Mouse (Mus musculus) intestine, embryonic 16.5 days (tissue): ENCODE measurements at regions not wholly inside any gene's neighbourhood (a gene's known extent, or its start where the extent isn't known, plus 50 kb on each side); places are given as distances from the start of the nearest gene placed in this dataset.

ENCODE experiments used
- ATAC-seq: fragments of 200-750 bp; cut with Nextera tagmentation; 2 replicates; pipeline ENCODE4 v1.8.0; 2017; ENCODE audit warnings: moderate TSS enrichment, moderate library complexity
- H3K27ac ChIP-seq: fragments of 300-500 bp; sonication (generic); 2 replicates; pipeline ENCODE4 v1.5.1; 2014; ENCODE audit warnings: mild to moderate bottlenecking, low read length
- H3K27me3 ChIP-seq: fragments of 300-500 bp; sonication (generic); replicated peaks from 2 replicates; pipeline ENCODE4 v1.6.1; 2014; ENCODE audit warnings: low read length, control low read depth, mixed read lengths; ENCODE audit not compliant: control insufficient read depth, insufficient read depth
- H3K36me3 ChIP-seq: fragments of 300-500 bp; sonication (generic); 2 replicates; pipeline ENCODE4 v1.6.1; 2014; ENCODE audit warnings: low read length, control low read depth; ENCODE audit not compliant: control insufficient read depth, insufficient read depth
- H3K4me1 ChIP-seq: fragments of 300-500 bp; sonication (generic); 2 replicates; pipeline ENCODE4 v1.6.1; 2014; ENCODE audit warnings: low read length, control low read depth, mixed read lengths; ENCODE audit not compliant: control insufficient read depth, insufficient read depth
- H3K4me2 ChIP-seq: fragments of 300-500 bp; sonication (generic); 2 replicates; pipeline ENCODE4 v1.6.1; 2014; ENCODE audit warnings: low read depth, low read length, control low read depth
- H3K4me3 ChIP-seq: fragments of 300-500 bp; sonication (generic); 2 replicates; pipeline ENCODE4 v1.5.1; 2014; ENCODE audit warnings: mild to moderate bottlenecking, low read length
- H3K9ac ChIP-seq: fragments of 300-500 bp; sonication (generic); 2 replicates; pipeline ENCODE4 v1.6.1; 2014; ENCODE audit warnings: low read depth, low read length
- H3K9me3 ChIP-seq: fragments of 300-500 bp; sonication (generic); 2 replicates; pipeline ENCODE4 v1.6.1; 2016; ENCODE audit warnings: low read length, control low read depth; ENCODE audit not compliant: control insufficient read depth
- WGBS: fragments of 180-500 bp; shearing (Covaris S2); extraction: QIAGEN DNeasy Blood & Tissue Kit; methylation state at CpG from one replicate; pipeline ENCODE4 v1.1.7; 2014; 5-methylcytosine and 5-hydroxymethylcytosine counted together

- H3K27me3 ChIP-seq, result no peaks in the 10 kb centered on the region
- WGBS, result 41% methylated on average over 3 of the region's 3 CpGs
- H3K4me3 ChIP-seq, result no peak overlapping the region
- H3K9me3 ChIP-seq, result no peaks in the 10 kb centered on the region
- no peak for ATAC-seq
- no peak overlapping the region for H3K9ac ChIP-seq
- H3K27ac ChIP-seq, result no peak overlapping the region
- no peak overlapping the region for H3K4me2 ChIP-seq
- no peaks in the 10 kb centered on the region for H3K36me3 ChIP-seq
- no peaks in the 10 kb centered on the region for H3K4me1 ChIP-seq
Measured at GRCm38 (mm10) chr14:11486287-11486686, 67.0 kb upstream of the Ptprg start.

DNA sequence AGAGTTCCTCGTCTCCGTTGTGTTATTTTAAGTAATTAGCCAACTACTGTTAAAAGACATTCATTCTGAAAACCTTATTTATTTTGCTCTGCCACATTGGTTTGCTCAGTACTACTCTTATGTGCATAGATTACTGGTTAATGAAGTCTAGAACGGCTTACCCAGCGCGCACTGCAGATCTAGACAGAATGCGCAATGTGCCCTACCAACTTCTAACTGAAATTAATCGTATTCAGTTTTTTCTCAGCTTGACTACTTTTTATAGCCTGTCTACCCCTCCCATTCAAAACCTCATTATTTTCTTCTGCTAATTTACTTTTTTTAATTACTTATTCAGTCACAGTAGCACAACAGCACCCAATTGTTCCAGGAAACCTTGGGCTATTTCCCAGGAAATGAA lies 51.6 kb upstream of the Ptprg start:
- Histone ChIP-seq H3K27me3 (no peaks in the 10 kb centered on the region), H3K4me1 (0 out of 2 replicates have a peak, but pooled peaks cover 2% of the 10 kb centered on the region), H3K36me3 (no peaks in the 10 kb centered on the region), H3K9ac (no peak overlapping the region), H3K9me3 (no peaks in the 10 kb centered on the region), H3K4me3 (no peak overlapping the region), H3K27ac (no peak overlapping the region), H3K4me2 (no peak overlapping the region)
- 77% methylated on average over 7 of the region's 7 CpGs for WGBS
- no peak for ATAC-seq

DNA sequence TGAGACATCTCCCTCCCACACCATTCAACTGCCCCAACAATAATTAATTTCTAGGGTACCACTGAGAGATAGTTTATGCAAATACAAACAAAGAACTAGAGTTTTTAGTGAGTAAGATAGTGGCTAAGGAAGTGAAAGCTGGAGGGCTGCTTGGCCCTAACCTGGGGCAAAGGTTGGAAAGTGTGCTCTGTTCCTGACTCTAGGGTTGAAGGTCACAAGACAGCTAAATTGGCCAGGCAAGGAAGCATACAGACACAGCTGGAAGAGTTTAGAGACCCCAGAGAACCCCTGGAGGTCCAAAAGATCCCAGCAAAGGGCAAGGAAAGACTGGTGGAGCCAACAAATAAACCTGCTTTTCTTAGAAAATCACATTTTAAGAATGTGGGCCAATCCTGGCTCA lies 50.2 kb upstream of the Ptprg start:
- H3K9me3 ChIP-seq, result no peaks in the 10 kb centered on the region
- ATAC-seq, result peak; percentile 62; the same call in 1 of the 2 replicates
- no peaks in the 10 kb centered on the region for H3K36me3 ChIP-seq
- H3K4me2 ChIP-seq, result no peak overlapping the region
- no peak overlapping the region for H3K4me3 ChIP-seq
- H3K4me1 ChIP-seq, result 0 out of 2 replicates have a peak, but pooled peaks cover 2% of the 10 kb centered on the region
- H3K27ac ChIP-seq, result no peak overlapping the region
- no peak overlapping the region for H3K9ac ChIP-seq
- no peaks in the 10 kb centered on the region for H3K27me3 ChIP-seq
